Mouse (Mus musculus): ENCODE measurements around the gene Tspan2. TPM values are rescaled to one million over a fixed set of nuclear protein-coding genes. Genes with fewer than 3 reads are reported as not detected.

Tspan2 gene
- polyA plus RNA-seq, 1 experiment from 2014 or later = 25.8 TPM

GRCm38 (mm10) chr3:102729416-102729815 lies 4.9 kb upstream of the Tspan2 start:
- Histone ChIP-seq H3K4me1 (ENCODE audit: control insufficient read depth, insufficient read depth, low read length) (no peaks in the 10 kb centered on the region; the same call in 1 of the 2 replicates), H3K27me3 (ENCODE audit: control insufficient read depth, insufficient read depth, low read length) (no peaks in the 10 kb centered on the region), H3K4me3 (ENCODE audit: low read depth, low read length) (no peak overlapping the region), H3K9ac (replicated peaks; ENCODE audit: low read depth, low read length) (no peak overlapping the region), H3K36me3 (ENCODE audit: control insufficient read depth, insufficient read depth, low read length) (no peaks in the 10 kb centered on the region), H3K27ac (ENCODE audit: low read length) (no peak overlapping the region), H3K4me2 (replicated peaks; ENCODE audit: low read depth, low read length) (no peak overlapping the region), H3K9me3 (ENCODE audit: control insufficient read depth, low read depth, low read length) (no peaks in the 10 kb centered on the region)
- WGBS = 58% methylated on average over 5 of the region's 5 CpGs
- no peak for ATAC-seq (ENCODE audit: insufficient number of reproducible peaks, insufficient read depth, low FRiP score, low read depth)

- H3K4me3 ChIP-seq (ENCODE audit: low read depth, low read length) = no peak overlapping the region
- H3K9me3 ChIP-seq (ENCODE audit: control insufficient read depth, low read depth, low read length) = no peaks in the 10 kb centered on the region
- no peak overlapping the region for H3K27ac ChIP-seq (ENCODE audit: low read length)
- H3K9ac ChIP-seq (replicated peaks; ENCODE audit: low read depth, low read length) = no peak overlapping the region
- H3K4me2 ChIP-seq (replicated peaks; ENCODE audit: low read depth, low read length) = no peak overlapping the region
- 73% methylated on average over 3 of the region's 3 CpGs for WGBS
- no peaks in the 10 kb centered on the region; the same call in 1 of the 2 replicates for H3K4me1 ChIP-seq (ENCODE audit: control insufficient read depth, insufficient read depth, low read length)
- no peaks in the 10 kb centered on the region for H3K27me3 ChIP-seq (ENCODE audit: control insufficient read depth, insufficient read depth, low read length)
- no peak for ATAC-seq (ENCODE audit: insufficient number of reproducible peaks, insufficient read depth, low FRiP score, low read depth)
- H3K36me3 ChIP-seq (ENCODE audit: control insufficient read depth, insufficient read depth, low read length) = no peaks in the 10 kb centered on the region
Measured at GRCm38 (mm10) chr3:102731112-102731511, 3.2 kb upstream of the Tspan2 start.

GRCm38 (mm10) chr3:102732619-102733018 lies 1.7 kb upstream of the Tspan2 start:
- H3K36me3 ChIP-seq (ENCODE audit: control insufficient read depth, insufficient read depth, low read length) = no peaks in the 10 kb centered on the region
- H3K4me2 ChIP-seq (replicated peaks; ENCODE audit: low read depth, low read length) = no peak overlapping the region
- no peak overlapping the region for H3K9ac ChIP-seq (replicated peaks; ENCODE audit: low read depth, low read length)
- no peak for ATAC-seq (ENCODE audit: insufficient number of reproducible peaks, insufficient read depth, low FRiP score, low read depth)
- no peaks in the 10 kb centered on the region for H3K27me3 ChIP-seq (ENCODE audit: control insufficient read depth, insufficient read depth, low read length)
- WGBS = 87% methylated on average over 4 of the region's 4 CpGs
- no peak overlapping the region for H3K27ac ChIP-seq (ENCODE audit: low read length)
- H3K9me3 ChIP-seq (ENCODE audit: control insufficient read depth, low read depth, low read length) = no peaks in the 10 kb centered on the region
- H3K4me3 ChIP-seq (ENCODE audit: low read depth, low read length) = no peak overlapping the region
- no peaks in the 10 kb centered on the region; the same call in 1 of the 2 replicates for H3K4me1 ChIP-seq (ENCODE audit: control insufficient read depth, insufficient read depth, low read length)

GRCm38 (mm10) chr3:102733050-102733449 lies 1.3 kb upstream of the Tspan2 start:
- Histone ChIP-seq H3K4me3 (ENCODE audit: low read depth, low read length) (no peak overlapping the region), H3K9me3 (ENCODE audit: control insufficient read depth, low read depth, low read length) (no peaks in the 10 kb centered on the region), H3K27me3 (ENCODE audit: control insufficient read depth, insufficient read depth, low read length) (no peaks in the 10 kb centered on the region), H3K4me1 (ENCODE audit: control insufficient read depth, insufficient read depth, low read length) (peaks cover 1% of the 10 kb centered on the region; the same call in 1 of the 2 replicates), H3K36me3 (ENCODE audit: control insufficient read depth, insufficient read depth, low read length) (no peaks in the 10 kb centered on the region), H3K27ac (ENCODE audit: low read length) (no peak overlapping the region), H3K4me2 (replicated peaks; ENCODE audit: low read depth, low read length) (no peak overlapping the region), H3K9ac (replicated peaks; ENCODE audit: low read depth, low read length) (no peak overlapping the region)
- WGBS = 89% methylated on average over 3 of the region's 3 CpGs
- ATAC-seq (ENCODE audit: insufficient number of reproducible peaks, insufficient read depth, low FRiP score, low read depth) = no peak

GRCm38 (mm10) chr3:102733936-102734312 lies 405 bp upstream of the Tspan2 start:
- H3K4me1 ChIP-seq (ENCODE audit: control insufficient read depth, insufficient read depth, low read length) = peaks cover 6% of the 10 kb centered on the region; the same call in 1 of the 2 replicates
- WGBS = 23% methylated on average over 6 of the region's 6 CpGs

GRCm38 (mm10) chr3:102735031-102735558 lies 766 bp downstream of the Tspan2 start:
- Histone ChIP-seq H3K27me3 (ENCODE audit: control insufficient read depth, insufficient read depth, low read length) (no peaks in the 10 kb centered on the region), H3K36me3 (ENCODE audit: control insufficient read depth, insufficient read depth, low read length) (no peaks in the 10 kb centered on the region), H3K4me2 (replicated peaks; ENCODE audit: low read depth, low read length) (peak overlapping the region; percentile 71), H3K9me3 (ENCODE audit: control insufficient read depth, low read depth, low read length) (no peaks in the 10 kb centered on the region), H3K9ac (replicated peaks; ENCODE audit: low read depth, low read length) (peak overlapping the region; percentile 60), H3K4me3 (ENCODE audit: low read depth, low read length) (peak overlapping the region; percentile 58), H3K27ac (ENCODE audit: low read length) (peak overlapping the region; percentile 18; the same call in 1 of the 2 replicates), H3K4me1 (ENCODE audit: control insufficient read depth, insufficient read depth, low read length) (peaks cover 6% of the 10 kb centered on the region; the same call in 1 of the 2 replicates)
- peak; percentile 51 for ATAC-seq (ENCODE audit: insufficient number of reproducible peaks, insufficient read depth, low FRiP score, low read depth)
- under 1% methylated on average over 33 of the region's 33 CpGs for WGBS

More at GRCm38 (mm10) chr3:102733936-102734312, 405 bp upstream of the Tspan2 start:
- Histone ChIP-seq H3K27me3 (ENCODE audit: control insufficient read depth, insufficient read depth, low read length) (no peaks in the 10 kb centered on the region), H3K4me3 (ENCODE audit: low read depth, low read length) (peak overlapping the region; percentile 58), H3K9ac (replicated peaks; ENCODE audit: low read depth, low read length) (peak overlapping the region; percentile 60), H3K4me2 (replicated peaks; ENCODE audit: low read depth, low read length) (peak overlapping the region; percentile 71), H3K27ac (ENCODE audit: low read length) (peak overlapping the region; percentile 85), H3K9me3 (ENCODE audit: control insufficient read depth, low read depth, low read length) (no peaks in the 10 kb centered on the region), H3K36me3 (ENCODE audit: control insufficient read depth, insufficient read depth, low read length) (no peaks in the 10 kb centered on the region)
- ATAC-seq (ENCODE audit: insufficient number of reproducible peaks, insufficient read depth, low FRiP score, low read depth) = no peak

GRCm38 (mm10) chr3:102735638-102736037 lies 1.3 kb downstream of the Tspan2 start:
- no peak overlapping the region for H3K27ac ChIP-seq (ENCODE audit: low read length)
- H3K4me2 ChIP-seq (replicated peaks; ENCODE audit: low read depth, low read length) = peak overlapping the region; percentile 71
- no peak for ATAC-seq (ENCODE audit: insufficient number of reproducible peaks, insufficient read depth, low FRiP score, low read depth)
- no peaks in the 10 kb centered on the region for H3K9me3 ChIP-seq (ENCODE audit: control insufficient read depth, low read depth, low read length)
- H3K4me3 ChIP-seq (ENCODE audit: low read depth, low read length) = peak overlapping the region; percentile 58
- H3K36me3 ChIP-seq (ENCODE audit: control insufficient read depth, insufficient read depth, low read length) = no peaks in the 10 kb centered on the region
- no peak overlapping the region; the same call in 1 of the 2 replicates for H3K9ac ChIP-seq (replicated peaks; ENCODE audit: low read depth, low read length)
- WGBS = 65% methylated on average over 6 of the region's 6 CpGs
- no peaks in the 10 kb centered on the region for H3K27me3 ChIP-seq (ENCODE audit: control insufficient read depth, insufficient read depth, low read length)
- H3K4me1 ChIP-seq (ENCODE audit: control insufficient read depth, insufficient read depth, low read length) = peaks cover 6% of the 10 kb centered on the region; the same call in 1 of the 2 replicates

GRCm38 (mm10) chr3:102736436-102736835 lies 2.1 kb downstream of the Tspan2 start:
- WGBS = 66% methylated on average over 6 of the region's 6 CpGs

GRCm38 (mm10) chr3:102737106-102737505 lies 2.8 kb downstream of the Tspan2 start:
- Histone ChIP-seq H3K27ac (ENCODE audit: low read length) (no peak overlapping the region), H3K4me2 (replicated peaks; ENCODE audit: low read depth, low read length) (no peak overlapping the region), H3K9me3 (ENCODE audit: control insufficient read depth, low read depth, low read length) (no peaks in the 10 kb centered on the region), H3K4me1 (ENCODE audit: control insufficient read depth, insufficient read depth, low read length) (peaks cover 6% of the 10 kb centered on the region; the same call in 1 of the 2 replicates), H3K9ac (replicated peaks; ENCODE audit: low read depth, low read length) (no peak overlapping the region), H3K4me3 (ENCODE audit: low read depth, low read length) (no peak overlapping the region), H3K27me3 (ENCODE audit: control insufficient read depth, insufficient read depth, low read length) (no peaks in the 10 kb centered on the region), H3K36me3 (ENCODE audit: control insufficient read depth, insufficient read depth, low read length) (no peaks in the 10 kb centered on the region)
- 75% methylated on average over 6 of the region's 6 CpGs for WGBS
- ATAC-seq (ENCODE audit: insufficient number of reproducible peaks, insufficient read depth, low FRiP score, low read depth) = no peak

More at GRCm38 (mm10) chr3:102736436-102736835, 2.1 kb downstream of the Tspan2 start:
- Histone ChIP-seq H3K4me1 (ENCODE audit: control insufficient read depth, insufficient read depth, low read length) (peaks cover 6% of the 10 kb centered on the region; the same call in 1 of the 2 replicates), H3K9ac (replicated peaks; ENCODE audit: low read depth, low read length) (no peak overlapping the region), H3K27me3 (ENCODE audit: control insufficient read depth, insufficient read depth, low read length) (no peaks in the 10 kb centered on the region), H3K27ac (ENCODE audit: low read length) (no peak overlapping the region), H3K9me3 (ENCODE audit: control insufficient read depth, low read depth, low read length) (no peaks in the 10 kb centered on the region), H3K4me3 (ENCODE audit: low read depth, low read length) (no peak overlapping the region), H3K36me3 (ENCODE audit: control insufficient read depth, insufficient read depth, low read length) (no peaks in the 10 kb centered on the region), H3K4me2 (replicated peaks; ENCODE audit: low read depth, low read length) (0 out of 2 replicates have a peak overlapping the region, but pooled peaks have one; percentile 1)
- ATAC-seq (ENCODE audit: insufficient number of reproducible peaks, insufficient read depth, low FRiP score, low read depth) = no peak
